Mouse (Mus musculus) MEL-GATA-1-ER (cell line): Measurements from ENCODE around the gene Gfpt2.
"Not testable (repeated sequence)": the region's sequence is repeated elsewhere in the genome, so short reads cannot be mapped to it uniquely, and the experiment has no call there.

Experiments used
- DNase-seq: peaks from one replicate; pipeline ENCODE4 v3.0.0-alpha.2; 2012; ENCODE audit warnings: low read depth; ENCODE audit errors: extremely low read depth

The Gfpt2 gene

DNA sequence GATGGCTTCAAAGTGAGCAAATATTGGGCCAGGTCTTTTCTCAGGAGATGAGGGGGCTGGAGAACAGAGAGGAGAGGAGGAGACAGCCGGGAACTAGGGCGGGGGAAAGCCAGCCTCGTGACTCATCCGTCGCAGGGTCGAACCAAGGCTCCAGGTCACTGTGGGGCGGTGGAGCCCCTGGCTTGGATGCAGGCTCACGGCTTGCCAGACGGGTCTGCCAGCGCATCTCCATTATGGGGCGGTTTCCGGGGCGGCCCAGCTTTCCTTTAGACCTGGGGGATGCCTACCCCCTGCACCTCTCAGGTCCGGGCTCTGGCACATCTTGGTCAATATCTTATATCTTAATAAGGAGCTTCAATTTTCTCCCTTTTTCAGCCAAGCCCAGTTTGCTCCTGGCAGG is 847 bp upstream of the Gfpt2 start:
- no peak for DNase-seq

DNA sequence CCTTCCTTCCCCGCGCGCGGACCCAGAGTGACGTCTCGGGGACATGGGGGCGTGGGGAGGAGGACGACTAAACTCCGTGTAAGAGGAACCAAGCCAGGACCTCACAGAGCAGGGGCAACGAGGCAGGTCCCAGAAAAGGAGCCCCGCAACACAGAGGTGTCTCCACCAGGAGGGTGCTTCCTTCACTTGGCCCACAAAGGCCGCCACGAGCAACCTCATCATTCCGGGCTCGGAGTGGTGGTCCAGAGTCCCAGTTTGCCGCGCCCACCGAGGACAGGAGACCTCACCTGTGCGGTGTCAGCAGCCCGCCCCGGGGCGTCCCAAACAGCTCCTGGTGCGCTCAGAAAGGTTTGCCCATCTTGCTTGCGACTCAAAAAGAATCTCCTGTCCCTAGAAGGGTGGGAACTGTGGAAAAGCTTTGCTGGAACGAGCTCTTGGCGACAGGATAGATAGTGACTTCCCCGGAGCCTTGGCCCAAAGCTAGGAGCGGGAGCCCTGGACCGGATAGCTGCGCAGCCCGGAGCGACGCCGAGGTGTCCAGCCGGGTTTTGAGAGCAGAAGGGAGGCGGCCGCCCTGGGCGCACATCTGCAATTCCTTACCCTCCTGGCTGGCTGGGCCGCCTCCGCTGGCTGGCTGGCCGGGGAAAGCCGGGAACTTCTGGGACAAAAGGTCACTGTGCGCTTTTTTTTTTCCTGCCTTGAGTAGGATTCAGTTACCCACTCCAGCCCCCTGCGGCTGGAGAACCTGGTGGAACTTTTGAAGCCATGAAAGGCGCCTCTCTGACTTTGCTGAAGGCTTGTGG is 565 bp downstream of the Gfpt2 start:
- no peak for DNase-seq

DNA sequence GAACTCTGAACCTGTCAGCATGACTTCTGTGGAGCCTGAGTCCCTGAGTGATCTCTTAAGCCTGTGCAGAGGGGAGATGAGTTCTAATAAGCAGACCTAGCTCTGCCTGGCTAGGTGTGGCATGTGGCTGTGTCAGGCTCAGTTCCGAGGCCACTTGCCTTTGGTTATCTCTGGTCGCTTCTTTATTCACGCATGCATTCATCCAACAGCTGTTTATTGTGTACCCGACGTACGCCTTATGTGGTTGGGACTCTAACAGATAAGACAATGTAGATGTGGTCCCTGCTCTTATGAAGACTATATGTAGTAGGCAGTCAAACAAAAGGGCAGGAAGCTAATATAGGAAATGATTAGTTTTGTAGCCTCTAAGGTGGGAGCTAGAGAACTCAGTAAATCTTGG is 5.0 kb downstream of the Gfpt2 start:
- DNase-seq, result no peak

DNA sequence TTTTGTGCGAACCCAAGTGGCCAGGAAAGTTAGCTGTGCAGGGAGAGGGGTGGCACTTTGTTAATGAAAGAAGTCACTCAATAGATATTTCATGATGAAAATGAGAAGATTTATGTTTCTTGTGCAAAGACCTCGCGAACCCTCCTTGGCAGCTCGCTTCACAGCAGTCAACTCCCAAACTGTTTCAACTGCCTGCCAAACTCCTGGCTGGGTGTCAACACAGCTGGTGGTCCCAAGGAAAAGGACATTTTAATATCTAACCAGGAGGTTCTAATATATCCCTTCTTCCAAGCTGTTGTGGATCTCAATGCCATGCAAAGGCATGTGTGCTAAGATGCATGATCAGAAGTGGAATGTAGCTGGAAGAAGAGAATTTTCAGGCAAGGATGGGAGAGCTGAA is 7.5 kb downstream of the Gfpt2 start:
- DNase-seq, result no peak

DNA sequence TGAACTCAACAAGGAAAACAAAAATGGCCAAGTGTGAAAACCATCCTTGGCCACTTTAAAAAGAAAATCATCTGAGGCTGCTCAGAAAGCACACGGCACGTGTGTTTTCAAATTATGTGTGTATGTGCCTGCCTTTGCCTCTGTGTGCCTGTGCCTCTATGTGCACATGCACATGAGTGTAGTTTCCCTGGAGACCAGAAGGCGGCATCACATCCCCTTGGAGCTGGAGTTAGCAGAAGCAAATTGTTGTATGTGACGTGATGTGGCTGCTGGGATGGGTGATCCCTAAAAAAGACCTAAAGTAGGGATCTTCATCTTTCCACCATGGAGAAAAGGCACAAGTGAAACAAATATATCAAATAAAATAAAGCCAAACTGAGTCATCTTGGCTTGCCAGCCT is 9.8 kb downstream of the Gfpt2 start:
- DNase-seq, result no peak

DNA sequence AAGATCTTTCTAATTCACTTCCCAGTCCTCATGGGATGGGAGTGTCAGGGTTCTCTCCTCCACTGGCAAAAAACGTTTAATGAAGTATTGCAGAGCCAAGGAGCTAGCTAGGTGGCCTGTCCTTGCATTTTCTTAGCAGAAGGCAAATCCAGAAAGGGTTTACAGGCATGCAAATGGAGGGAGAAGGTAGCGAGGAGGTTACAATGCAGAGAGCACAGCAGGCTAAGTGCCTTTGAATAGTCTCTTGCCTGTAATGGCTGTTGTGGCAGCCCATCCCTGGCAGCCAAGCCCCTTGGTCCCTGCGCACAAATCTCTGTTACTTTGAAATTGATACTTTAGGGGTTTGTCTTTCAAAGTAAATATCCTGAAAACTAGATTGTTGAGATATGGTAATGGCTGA is 12.2 kb downstream of the Gfpt2 start:
- no peak for DNase-seq

DNA sequence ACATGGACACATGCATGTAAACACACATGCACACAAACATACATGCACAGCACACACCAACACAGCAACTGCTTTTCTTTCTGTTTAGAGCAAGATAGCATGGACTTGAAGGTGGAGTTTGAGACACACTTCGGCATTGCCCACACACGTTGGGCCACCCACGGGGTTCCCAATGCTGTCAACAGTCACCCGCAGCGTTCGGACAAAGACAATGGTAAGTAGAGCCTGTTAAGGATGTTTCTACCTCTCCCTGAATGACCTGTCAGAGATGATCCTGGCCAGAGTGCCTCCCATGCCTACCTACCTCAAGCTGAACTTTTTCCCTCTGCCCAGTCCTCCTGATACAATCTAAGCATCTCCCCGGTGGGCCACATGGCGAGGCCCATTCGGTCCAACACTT is 15.0 kb downstream of the Gfpt2 start:
- no peak for DNase-seq

DNA sequence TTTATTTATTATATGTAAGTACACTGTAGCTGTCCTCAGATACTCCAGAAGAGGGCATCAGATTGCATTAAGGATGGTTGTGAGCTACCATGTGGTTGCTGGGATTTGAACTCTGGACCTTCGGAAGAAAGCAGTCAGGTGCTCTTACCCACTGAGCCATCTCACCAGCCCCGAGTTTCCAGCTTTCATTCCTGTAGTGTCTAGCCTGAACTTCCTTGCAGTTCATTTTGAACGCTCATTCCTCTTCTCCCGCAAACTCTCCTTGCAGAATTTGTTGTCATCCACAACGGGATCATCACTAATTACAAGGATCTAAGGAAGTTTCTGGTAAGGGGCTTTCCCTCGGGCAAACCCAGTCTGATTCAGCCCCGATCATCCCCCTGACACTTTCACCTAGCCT is 16.7 kb downstream of the Gfpt2 start:
- not testable (repeated sequence) for DNase-seq

DNA sequence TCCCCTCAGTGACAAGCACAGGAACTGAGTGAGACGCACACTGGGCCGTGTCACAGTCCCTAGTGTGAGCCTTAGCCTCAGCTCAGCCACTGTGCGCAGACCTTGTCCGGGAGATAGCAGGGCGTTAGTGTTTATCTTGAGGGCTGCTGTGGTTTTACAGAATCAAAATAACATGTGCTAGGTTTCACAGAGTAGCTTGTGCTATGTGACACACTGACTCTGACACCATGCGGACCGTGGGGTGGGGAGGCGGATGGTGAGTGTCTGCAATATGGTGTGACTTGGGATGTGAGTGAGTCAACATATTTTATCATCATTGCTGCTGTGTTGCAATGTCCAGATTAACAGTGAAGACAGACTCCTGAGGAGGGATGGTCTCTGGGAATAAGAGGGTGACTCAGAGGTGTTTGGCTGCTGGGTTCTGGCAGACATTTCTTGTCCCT is 17.1 kb downstream of the Gfpt2 start:
- peak; percentile 80 for DNase-seq

DNA sequence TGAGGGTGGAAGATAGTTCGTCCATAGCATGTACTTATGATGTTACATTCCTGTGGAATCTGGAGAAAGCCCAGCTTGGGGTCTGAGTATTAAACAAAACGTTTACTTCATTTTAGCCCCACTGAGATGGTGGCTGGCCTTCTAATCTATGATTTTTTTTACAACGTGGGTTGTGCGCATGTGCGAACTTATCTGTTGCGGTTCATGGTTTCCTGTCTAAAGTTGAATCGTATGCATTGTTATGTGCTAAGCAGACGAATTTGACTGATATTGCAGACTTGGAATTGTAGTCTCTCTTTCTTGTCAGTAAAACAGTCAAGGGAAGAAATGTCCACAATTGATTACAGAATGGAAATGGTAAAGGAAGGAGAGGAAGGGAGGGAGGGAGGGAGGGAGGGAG is 17.9 kb downstream of the Gfpt2 start:
- peak; percentile 94 for DNase-seq

DNA sequence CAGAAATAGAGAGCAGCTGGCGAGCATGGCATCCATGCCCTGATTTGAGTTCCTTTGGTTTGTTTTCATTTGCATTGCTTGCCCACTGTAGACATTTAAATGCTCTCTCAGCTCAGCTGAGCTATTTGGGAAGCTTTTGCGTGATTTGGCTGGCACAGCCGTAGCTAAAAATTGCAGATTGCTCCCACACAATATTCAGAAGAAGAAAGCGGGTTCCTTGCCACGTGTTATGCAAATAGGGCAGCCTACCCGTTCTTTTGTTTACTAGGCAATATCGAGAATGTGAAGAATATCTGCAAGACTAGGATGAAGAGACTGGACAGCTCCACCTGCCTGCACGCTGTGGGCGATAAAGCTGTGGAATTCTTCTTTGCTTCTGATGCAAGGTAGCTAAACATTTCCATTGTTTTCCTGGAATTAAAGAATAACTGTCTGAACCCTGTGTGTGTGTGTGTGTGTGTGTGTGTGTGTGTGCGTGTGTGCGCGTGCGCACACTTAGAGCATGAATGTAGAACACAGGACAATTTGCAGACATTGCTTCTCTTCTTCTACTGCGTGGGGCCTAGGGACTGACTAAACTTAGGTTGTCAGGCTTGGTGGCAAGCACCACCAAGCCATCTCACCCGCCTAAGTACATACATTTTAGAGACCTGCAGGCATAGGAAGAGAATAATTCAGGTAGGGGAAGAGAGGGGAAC is 25.0 kb downstream of the Gfpt2 start:
- no peak for DNase-seq

DNA sequence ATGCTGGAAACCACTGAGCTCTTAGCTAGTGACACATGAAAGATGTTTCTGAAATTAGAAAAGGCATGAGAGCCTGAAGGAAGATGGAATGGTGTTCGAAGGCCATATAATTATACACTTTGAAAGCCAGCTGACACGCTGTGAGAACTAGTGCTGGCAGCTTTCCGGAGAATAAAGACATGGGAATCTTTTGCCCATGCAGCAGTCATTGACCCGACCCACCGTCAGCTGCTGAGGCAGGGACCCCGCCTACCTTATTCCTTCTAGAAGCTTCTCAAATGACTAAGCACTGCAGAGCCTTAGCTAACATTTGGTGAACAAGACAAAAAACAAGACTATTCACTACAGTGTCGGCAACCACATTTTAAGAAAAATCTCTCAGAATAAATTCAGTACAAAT is 25.7 kb downstream of the Gfpt2 start:
- DNase-seq, result no peak

DNA sequence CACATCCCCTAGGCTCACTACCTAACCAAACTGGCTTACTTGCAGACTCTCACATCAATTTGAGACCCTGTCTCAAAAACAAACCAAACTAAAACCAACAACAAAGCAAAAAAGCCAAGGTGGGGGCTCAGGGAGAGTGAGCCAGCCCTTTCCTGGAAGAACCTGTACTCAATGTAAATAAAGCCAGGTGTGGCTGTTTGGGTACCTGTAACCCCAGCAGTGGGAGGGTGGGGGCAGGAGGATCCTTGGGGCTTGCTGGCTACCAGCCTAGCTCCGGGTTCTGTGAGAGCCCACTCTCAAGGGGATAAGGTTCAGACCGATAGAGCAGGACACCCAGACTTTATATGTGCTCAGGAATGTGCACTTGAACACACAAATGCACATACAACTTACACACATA is 26.9 kb downstream of the Gfpt2 start:
- DNase-seq, result no peak

DNA sequence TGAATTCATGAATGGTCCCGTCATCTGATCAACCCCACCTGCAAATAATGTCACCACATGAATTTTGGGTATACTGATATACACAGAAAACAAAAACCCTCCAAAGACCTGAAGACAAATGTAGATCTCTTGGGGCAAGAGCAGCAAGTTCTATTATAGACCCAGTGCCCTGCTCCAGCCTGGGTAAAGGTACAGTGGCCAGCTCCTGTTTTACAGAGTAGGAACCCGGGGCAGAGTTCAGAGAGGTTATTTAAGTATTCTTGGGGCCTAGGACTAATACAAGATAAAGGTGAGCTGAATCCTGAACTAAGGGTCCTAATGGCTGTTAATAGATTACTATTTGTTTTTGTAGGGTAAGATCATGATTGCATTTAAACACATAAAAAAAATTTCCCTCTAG is 27.6 kb downstream of the Gfpt2 start:
- DNase-seq, result no peak

DNA sequence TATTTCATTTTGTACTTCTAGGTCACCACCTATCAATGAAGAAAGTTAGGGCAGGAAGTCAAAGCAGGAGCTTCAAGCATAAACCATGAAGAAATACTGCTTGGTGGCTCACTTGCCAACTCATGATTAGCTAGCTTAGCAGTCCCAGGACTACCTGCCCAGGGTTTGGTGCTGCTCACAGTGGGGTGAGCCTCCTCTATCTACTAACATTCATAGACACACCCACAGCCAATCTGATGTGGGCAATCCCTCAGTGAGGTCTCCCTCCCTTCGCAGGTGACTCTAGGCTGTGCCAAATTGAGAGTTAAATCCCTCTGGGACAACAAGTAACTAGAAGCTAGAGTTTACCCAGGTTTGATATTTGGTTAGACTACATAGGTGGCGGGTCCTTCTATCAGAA is 28.4 kb downstream of the Gfpt2 start:
- DNase-seq, result no peak

DNA sequence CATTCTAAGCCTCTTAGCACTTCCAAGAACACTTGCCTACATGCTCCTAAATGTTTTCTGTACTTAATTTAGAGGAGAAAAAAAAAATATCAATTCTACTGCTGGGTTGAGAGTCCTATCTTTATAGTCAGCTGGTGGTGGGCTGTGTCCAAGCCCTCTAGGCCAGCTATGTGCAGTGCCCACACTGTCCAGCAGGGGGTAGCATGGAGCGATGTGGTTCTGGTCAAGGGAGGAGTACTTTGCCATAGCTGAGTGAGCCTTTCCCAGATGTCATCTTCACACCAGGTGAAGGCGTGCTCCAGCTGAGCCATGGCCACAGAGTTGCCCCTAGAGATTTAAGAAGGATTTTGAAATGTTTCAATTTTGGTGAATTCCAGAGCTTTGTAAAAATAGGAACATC is 30.9 kb downstream of the Gfpt2 start:
- DNase-seq, result no peak

DNA sequence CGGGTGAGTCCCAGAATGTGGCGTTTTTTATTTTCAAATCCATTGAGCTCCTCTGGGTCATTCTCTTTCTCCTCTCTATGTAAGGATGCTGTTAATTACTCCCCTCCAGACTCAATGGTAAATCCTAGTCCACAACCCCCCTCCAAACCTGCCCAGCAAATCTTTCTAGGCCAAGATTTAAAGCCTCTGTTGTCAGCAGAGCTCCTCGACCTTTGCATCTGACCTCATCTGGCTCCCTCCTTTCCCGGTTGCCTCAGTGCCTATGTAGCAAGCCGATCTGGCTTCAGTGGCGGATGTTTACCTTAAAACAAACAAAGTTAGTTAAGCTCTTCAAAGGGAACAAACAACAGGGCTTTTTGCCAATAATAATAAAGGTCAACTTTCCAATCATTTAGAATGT is 33.3 kb downstream of the Gfpt2 start:
- DNase-seq, result no peak

DNA sequence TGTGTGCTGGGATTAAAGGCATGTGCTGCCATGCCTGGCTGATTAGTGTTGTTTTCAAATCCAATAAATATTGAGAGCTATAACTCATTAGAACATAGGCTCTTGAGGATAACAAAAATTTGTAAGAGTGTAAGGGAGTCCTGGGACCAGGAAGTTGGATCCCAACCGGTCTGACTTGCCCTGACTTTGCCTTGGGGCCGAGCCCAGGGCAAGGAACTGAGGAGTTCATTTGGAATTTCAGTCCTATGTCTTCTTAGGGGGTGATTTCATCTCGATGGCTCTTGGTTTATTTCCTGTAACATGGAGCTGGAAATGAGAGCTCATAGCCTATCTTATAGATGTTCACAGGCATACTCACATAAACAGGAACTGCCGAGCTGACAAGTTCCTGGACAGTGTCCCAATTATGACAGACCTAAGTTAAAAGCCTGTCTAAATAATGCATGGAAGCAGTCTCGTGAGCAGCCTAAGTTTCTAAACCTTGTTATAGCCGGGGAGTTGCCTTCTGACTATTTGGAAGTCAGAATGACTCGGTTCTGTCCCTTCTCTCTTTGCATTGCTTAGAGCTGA is 35.3 kb downstream of the Gfpt2 start:
- DNase-seq, result no peak

DNA sequence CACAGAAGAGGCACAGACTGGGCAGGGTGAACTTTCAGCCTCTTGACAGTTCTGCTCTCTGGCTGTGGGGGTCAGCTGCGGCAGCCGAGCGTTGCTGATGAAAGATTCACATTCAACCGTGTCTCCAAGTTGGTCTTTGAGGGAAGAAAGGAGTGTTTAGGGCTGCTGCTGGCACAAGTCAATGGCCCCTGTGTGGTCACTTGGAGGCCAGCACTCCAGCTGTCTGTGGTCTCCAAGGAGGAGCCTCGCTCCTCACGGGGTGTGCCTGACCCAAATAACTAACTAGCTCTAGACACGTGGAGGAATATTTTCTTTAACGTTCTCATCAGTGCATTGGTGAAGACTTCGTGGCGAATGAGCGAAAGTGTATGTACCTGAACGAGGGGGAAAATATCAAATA is 38.0 kb downstream of the Gfpt2 start:
- no peak for DNase-seq

DNA sequence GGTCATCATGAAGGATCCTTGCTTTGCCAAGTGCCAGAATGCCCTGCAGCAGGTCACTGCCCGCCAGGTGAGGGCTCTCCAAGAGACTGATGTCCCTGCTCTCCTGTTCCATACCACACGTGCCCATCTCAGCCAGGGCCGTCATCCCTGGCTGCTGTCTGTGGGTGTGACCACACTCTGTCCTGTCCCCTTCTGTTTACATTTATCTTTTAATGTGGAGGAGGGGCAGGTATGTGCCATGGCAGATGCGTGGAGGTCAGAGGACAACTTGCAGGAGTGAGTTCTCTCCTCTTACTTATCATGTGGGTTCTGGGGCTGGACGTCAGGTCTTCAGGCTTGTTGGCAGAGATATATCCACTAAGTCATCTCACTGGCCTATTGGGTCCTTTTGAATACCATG is 39.0 kb downstream of the Gfpt2 start:
- no peak for DNase-seq

DNA sequence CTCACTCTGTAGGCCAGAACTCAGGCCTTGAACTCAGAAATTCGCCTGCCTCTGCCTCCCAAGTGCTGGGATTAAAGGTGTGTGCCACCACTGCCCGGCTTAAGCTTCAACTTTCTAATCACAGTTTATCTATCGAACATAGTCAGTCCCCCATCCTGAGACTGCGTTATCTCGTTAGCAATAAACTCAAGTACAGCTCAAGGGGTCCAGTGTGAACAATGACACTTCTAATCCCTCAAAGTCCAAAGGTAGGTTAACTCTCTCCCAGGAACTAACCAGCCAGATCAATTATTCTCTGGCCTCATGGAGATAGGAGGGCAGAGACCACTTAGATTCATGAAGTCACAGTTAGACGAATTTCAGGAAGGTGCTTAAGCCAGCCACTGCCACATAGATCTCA is 40.3 kb downstream of the Gfpt2 start:
- no peak for DNase-seq

DNA sequence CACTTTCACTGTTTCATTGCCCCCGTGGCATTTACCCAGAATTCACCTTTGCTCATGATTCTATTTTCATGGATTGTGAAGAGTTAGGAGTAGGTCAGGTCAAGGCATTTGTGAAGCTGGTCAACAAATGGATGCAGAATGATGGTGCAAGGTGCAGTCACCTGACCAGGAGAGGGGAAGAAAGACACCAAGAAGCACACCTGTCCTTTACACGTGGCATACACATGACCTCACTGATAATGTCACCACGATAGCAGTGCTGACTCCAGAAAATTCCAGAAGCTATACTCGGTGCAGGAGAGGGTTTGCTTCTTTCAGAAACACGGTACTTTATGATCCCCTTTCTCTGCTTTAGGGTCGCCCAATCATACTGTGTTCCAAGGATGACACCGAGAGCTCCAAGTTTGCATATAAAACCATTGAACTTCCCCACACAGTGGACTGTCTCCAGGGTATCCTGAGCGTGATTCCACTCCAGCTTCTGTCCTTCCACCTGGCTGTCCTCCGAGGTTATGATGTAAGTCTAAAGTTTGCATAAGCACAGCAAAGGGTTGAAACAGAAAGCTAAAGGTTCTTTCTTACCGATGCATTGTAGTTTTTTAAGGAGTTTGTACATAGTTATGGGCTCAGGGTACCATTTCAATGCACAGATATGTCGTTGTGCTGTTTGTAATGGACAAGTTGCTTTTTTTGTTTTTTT is 41.4 kb downstream of the Gfpt2 start:
- no peak for DNase-seq
